17 mouse cellular contexts compared by ENCODE assay signal in the genomic region with DNA sequence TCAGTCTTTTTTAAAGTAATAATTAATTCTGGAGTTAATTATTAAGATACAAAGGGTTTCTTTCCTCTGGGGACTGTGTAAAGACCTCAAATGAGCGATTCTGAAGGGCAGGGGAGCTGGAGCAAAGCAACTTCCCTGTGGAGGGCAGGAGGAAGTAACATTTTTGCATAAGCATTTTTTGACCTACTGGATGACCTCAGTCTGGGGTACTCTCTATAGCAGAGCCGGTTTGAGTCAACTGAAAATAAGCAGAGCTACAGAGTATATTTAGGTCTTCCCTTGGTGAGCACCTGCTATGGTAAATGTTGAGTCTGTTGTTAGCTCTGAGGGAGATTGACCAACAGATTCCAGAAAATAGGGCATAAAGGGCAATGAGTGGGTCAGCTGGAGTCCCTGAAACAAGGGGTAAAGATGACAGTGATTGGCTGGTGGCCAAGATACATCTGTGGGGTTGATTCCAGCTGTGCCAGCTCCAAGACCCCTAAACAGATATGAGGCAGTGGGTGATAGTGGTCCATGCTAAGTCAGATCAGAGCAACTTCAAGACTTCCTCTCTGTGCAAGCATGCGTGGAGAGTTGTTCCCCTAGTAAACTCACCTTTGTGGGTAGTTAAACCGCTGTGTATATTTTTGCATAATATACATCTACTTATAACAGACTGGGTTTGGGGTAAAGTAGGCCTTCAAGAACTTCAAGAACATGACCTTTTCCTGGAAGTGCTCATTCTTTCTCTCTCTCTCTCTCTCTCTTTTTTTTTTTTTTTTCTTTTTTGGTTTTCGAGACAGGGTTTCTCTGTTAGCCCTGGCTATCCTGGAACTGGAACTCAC. TPM values are rescaled to one million over a fixed set of nuclear protein-coding genes. Genes with fewer than 3 reads are reported as not detected.
DNase-seq lines count a peak whose midpoint lies in the region; ATAC-seq lines count a peak whose summit lies in the region.
"Had no signal": no experiment of that assay in that cellular context is flagged by ENCODE, and none has a peak within 500 bp of the region (broad histone marks: within the 10 kb centered on the region; RNA-seq: fewer than 3 reads in every experiment).

No protein-coding gene starts in this region.

- no peaks in the 10 kb centered on the region for H3K27me3 ChIP-seq in forebrain, embryonic 14.5 days (replicated peaks; ENCODE audit: control insufficient read depth, insufficient read depth, low read length)
- H3K27me3 ChIP-seq: heart, embryonic 13.5 days; intestine, embryonic 15.5 days; midbrain, embryonic 15.5 days; Patski had no signal

- H3K4me3 ChIP-seq in forebrain, embryonic 14.5 days (ENCODE audit: low read depth, low read length): no peak overlapping the region
- H3K4me3 ChIP-seq: heart, embryonic 13.5 days; intestine, embryonic 15.5 days; midbrain, embryonic 15.5 days had no signal

- ATAC-seq in forebrain, embryonic 14.5 days: no peak
- ATAC-seq: intestine, embryonic 15.5 days; midbrain, embryonic 15.5 days; Patski had no signal

- H3K4me1 ChIP-seq in forebrain, embryonic 14.5 days (ENCODE audit: control insufficient read depth, insufficient read depth, low read length): no peaks in the 10 kb centered on the region
- H3K4me1 ChIP-seq: intestine, embryonic 15.5 days; midbrain, embryonic 15.5 days had no signal

- no peak overlapping the region for H3K27ac ChIP-seq in forebrain, embryonic 14.5 days (ENCODE audit: low read depth, low read length)
- H3K27ac ChIP-seq: heart, embryonic 13.5 days; intestine, embryonic 15.5 days; midbrain, embryonic 15.5 days had no signal

- no peaks in the 10 kb centered on the region for H3K9me3 ChIP-seq in forebrain, embryonic 14.5 days (replicated peaks; ENCODE audit: control insufficient read depth, low read length)
- H3K9me3 ChIP-seq: heart, embryonic 13.5 days; intestine, embryonic 15.5 days had no signal

- WGBS in forebrain, embryonic 14.5 days: 84% methylated on average over 5 of the region's 5 CpGs

- H3K4me2 ChIP-seq in forebrain, embryonic 14.5 days (ENCODE audit: low read length): no peak overlapping the region
- H3K4me2 ChIP-seq: heart, embryonic 13.5 days; intestine, embryonic 15.5 days; midbrain, embryonic 15.5 days had no signal

- no peaks in the 10 kb centered on the region for H3K36me3 ChIP-seq in forebrain, embryonic 14.5 days (ENCODE audit: control insufficient read depth, insufficient read depth, low read length)
- H3K36me3 ChIP-seq: heart, embryonic 13.5 days; intestine, embryonic 15.5 days; midbrain, embryonic 15.5 days had no signal

- peak; percentile 21 for DNase-seq in CD4-positive, CD25-positive, alpha-beta regulatory T cell, adult 2 months (ENCODE audit: low read depth, low spot score)
- peak; percentile 75 for DNase-seq in R1 (ENCODE audit: low read depth, low spot score)
- DNase-seq in kidney, adult 8-10 months: peak; percentile 35 to 68
- DNase-seq in kidney, postnatal 36 days: peak; percentile 38 to 57
- DNase-seq in adrenal gland, postnatal 14 days: no peak
- DNase-seq in forebrain, embryonic 14.5 days (ENCODE audit: low spot score): no peak
- no peak for DNase-seq in c-Kit-positive CD71-positive TER-119-positive erythroid progenitor cells, embryonic 14.5 days (ENCODE audit: low spot score)
- no peak for DNase-seq in cerebellum, postnatal 14 days
- DNase-seq: adrenal gland, adult 2 months; cerebellum, postnatal 10 days; gastrocnemius, postnatal 10 days; heart, postnatal 4 days; lung, postnatal 4 days had no signal

- no peak overlapping the region for H3K9ac ChIP-seq in forebrain, embryonic 14.5 days (ENCODE audit: low read length)
- H3K9ac ChIP-seq: heart, embryonic 13.5 days; intestine, embryonic 15.5 days; midbrain, embryonic 15.5 days had no signal

RNA-seq across cellular contexts. Expression of gene Trim24, which starts 27.6 kb away (rescaled TPM):
- total RNA-seq in adrenal gland, postnatal 14 days (2021): 42.4 and 43.9 TPM in 2 replicates
- polyA plus RNA-seq in forebrain, embryonic 14.5 days (2014; fragmentation: Nextera tagmentation; extraction: Ambion mirVana): 23.0 and 24.7 TPM in 2 replicates

Comparison
In these comparisons a context has a peak if more than half of its experiments do, and no peak if none do; other contexts are left out.
1. DNase-seq: peak in CD4-positive, CD25-positive, alpha-beta regulatory T cell, adult 2 months (single experiment), R1 (single experiment), kidney, adult 8-10 months (2 of 2) and kidney, postnatal 36 days (2 of 2); none in adrenal gland, postnatal 14 days (single experiment), forebrain, embryonic 14.5 days (single experiment), c-Kit-positive CD71-positive TER-119-positive erythroid progenitor cells, embryonic 14.5 days (single experiment) and cerebellum, postnatal 14 days (0 of 2).